Mouse (Mus musculus): Measurements from ENCODE around the gene Lgr5.

The Lgr5 gene

GRCm38 (mm10) chr10:115492956-115493777 is 94.4 kb downstream of the Lgr5 start:
- TF ChIP-seq GATA4 (IDR thresholded peaks at IDR 0.05; ENCODE audit: insufficient replicate concordance, low read length), result no peak

- TF ChIP-seq GATA4 (IDR thresholded peaks at IDR 0.05; ENCODE audit: insufficient replicate concordance, low read length), result no peak
These were observed 95.6 kb downstream of the Lgr5 start for GRCm38 (mm10) chr10:115491803-115492510.

- no peak for TF ChIP-seq GATA4 (IDR thresholded peaks at IDR 0.05; ENCODE audit: insufficient replicate concordance, low read length)
These were observed 102.0 kb downstream of the Lgr5 start for GRCm38 (mm10) chr10:115485602-115486001.

GRCm38 (mm10) chr10:115484660-115485059 is 102.9 kb downstream of the Lgr5 start:
- no peak for TF ChIP-seq GATA4 (IDR thresholded peaks at IDR 0.05; ENCODE audit: insufficient replicate concordance, low read length)

GRCm38 (mm10) chr10:115478441-115479141 is 109.0 kb downstream of the Lgr5 start:
- TF ChIP-seq GATA4 (IDR thresholded peaks at IDR 0.05; ENCODE audit: insufficient replicate concordance, low read length), result no peak

- TF ChIP-seq GATA4 (IDR thresholded peaks at IDR 0.05; ENCODE audit: insufficient replicate concordance, low read length), result no peak
These were observed 111.1 kb downstream of the Lgr5 start for GRCm38 (mm10) chr10:115476506-115476905.

- no peak for TF ChIP-seq GATA4 (IDR thresholded peaks at IDR 0.05; ENCODE audit: insufficient replicate concordance, low read length)
These were observed 112.5 kb downstream of the Lgr5 start for GRCm38 (mm10) chr10:115475000-115475550.

GRCm38 (mm10) chr10:115473213-115473961 is 114.2 kb downstream of the Lgr5 start:
- TF ChIP-seq GATA4 (IDR thresholded peaks at IDR 0.05; ENCODE audit: insufficient replicate concordance, low read length), result no peak

GRCm38 (mm10) chr10:115470621-115471334 is 116.8 kb downstream of the Lgr5 start:
- no peak for TF ChIP-seq GATA4 (IDR thresholded peaks at IDR 0.05; ENCODE audit: insufficient replicate concordance, low read length)

- TF ChIP-seq GATA4 (IDR thresholded peaks at IDR 0.05; ENCODE audit: insufficient replicate concordance, low read length), result no peak
These were observed 118.5 kb downstream of the Lgr5 start for GRCm38 (mm10) chr10:115469040-115469439.

GRCm38 (mm10) chr10:115468632-115469031 is 118.9 kb downstream of the Lgr5 start:
- no peak for TF ChIP-seq GATA4 (IDR thresholded peaks at IDR 0.05; ENCODE audit: insufficient replicate concordance, low read length)

- no peak for TF ChIP-seq GATA4 (IDR thresholded peaks at IDR 0.05; ENCODE audit: insufficient replicate concordance, low read length)
These were observed 119.6 kb downstream of the Lgr5 start for GRCm38 (mm10) chr10:115467985-115468384.

- TF ChIP-seq GATA4 (IDR thresholded peaks at IDR 0.05; ENCODE audit: insufficient replicate concordance, low read length), result no peak
These were observed 121.8 kb downstream of the Lgr5 start for GRCm38 (mm10) chr10:115465778-115466177.

GRCm38 (mm10) chr10:115465072-115465471 is 122.5 kb downstream of the Lgr5 start:
- TF ChIP-seq GATA4 (IDR thresholded peaks at IDR 0.05; ENCODE audit: insufficient replicate concordance, low read length), result no peak

All from liver, adult (tissue).